Mouse (Mus musculus) embryonic facial prominence, embryonic 11.5 days (tissue): ENCODE measurements around the gene Nptn. TPM values are rescaled to one million over a fixed set of nuclear protein-coding genes. Genes with fewer than 3 reads are reported as not detected.
A peak's percentile ranks its signal among the peaks of the same experiment; 100 is the strongest.

ENCODE experiments used
- ATAC-seq: fragments of 200-750 bp; cut with Nextera tagmentation; replicated peaks from 2 replicates; pipeline ENCODE4 v1.8.0; 2017; ENCODE audit warnings: low read depth; ENCODE audit not compliant: insufficient number of reproducible peaks, low FRiP score, low TSS enrichment
- DNase-seq: peaks from one replicate; pipeline ENCODE4 v3.0.0-alpha.2; 2015; ENCODE audit warnings: low spot score
- H3K27ac ChIP-seq: fragments of 300-500 bp; sonication (generic); replicated peaks from 2 replicates; pipeline ENCODE4 v1.5.1; 2014; ENCODE audit warnings: mild to moderate bottlenecking, low read depth, low read length, control low read depth
- H3K27me3 ChIP-seq: fragments of 300-500 bp; sonication (generic); 2 replicates; pipeline ENCODE4 v1.6.1; 2014; ENCODE audit warnings: mild to moderate bottlenecking, low read length, moderate library complexity, mixed read lengths; ENCODE audit not compliant: control insufficient read depth, insufficient read depth
- H3K36me3 ChIP-seq: fragments of 300-500 bp; sonication (generic); replicated peaks from 2 replicates; pipeline ENCODE4 v1.6.1; 2014; ENCODE audit warnings: low read depth, mild to moderate bottlenecking, low read length, moderate library complexity, mixed read lengths; ENCODE audit not compliant: control insufficient read depth, insufficient read depth
- H3K4me1 ChIP-seq: fragments of 300-500 bp; sonication (generic); 2 replicates; pipeline ENCODE4 v1.6.1; 2014; ENCODE audit warnings: low read length, mixed read lengths; ENCODE audit not compliant: control insufficient read depth, insufficient read depth
- H3K4me2 ChIP-seq: fragments of 300-500 bp; sonication (generic); 2 replicates; pipeline ENCODE4 v1.6.1; 2014; ENCODE audit warnings: low read depth, mild to moderate bottlenecking, control low read depth, low read length, moderate library complexity
- H3K4me3 ChIP-seq: fragments of 300-500 bp; sonication (generic); 2 replicates; pipeline ENCODE4 v1.5.1; 2014; ENCODE audit warnings: low read depth, low read length, control low read depth
- H3K9ac ChIP-seq: fragments of 300-500 bp; sonication (generic); replicated peaks from 2 replicates; pipeline ENCODE4 v1.6.1; 2014; ENCODE audit warnings: mild to moderate bottlenecking, control low read depth, low read length
- H3K9me3 ChIP-seq: fragments of 300-500 bp; sonication (generic); replicated peaks from 2 replicates; pipeline ENCODE4 v1.6.1; 2016; ENCODE audit warnings: mild to moderate bottlenecking, low read length, inconsistent platforms, mixed read lengths; ENCODE audit not compliant: control insufficient read depth
- WGBS: fragments of 180-500 bp; shearing (Covaris S2); extraction: QIAGEN DNeasy Blood & Tissue Kit; methylation state at CpG from one replicate; pipeline ENCODE4 v1.1.7; 2014; 5-methylcytosine and 5-hydroxymethylcytosine counted together
- polyA plus RNA-seq: library from polyadenylated mRNA; unstranded; fragments of >200 nt; fragmentation: Nextera tagmentation; extraction: Ambion mirVana; gene quantifications from 2 replicates; pipeline ENCODE4 v1.2.1, GENCODE M21; 2014

The Nptn gene
- 67.9 and 73.6 TPM in 2 replicates for polyA plus RNA-seq

DNA sequence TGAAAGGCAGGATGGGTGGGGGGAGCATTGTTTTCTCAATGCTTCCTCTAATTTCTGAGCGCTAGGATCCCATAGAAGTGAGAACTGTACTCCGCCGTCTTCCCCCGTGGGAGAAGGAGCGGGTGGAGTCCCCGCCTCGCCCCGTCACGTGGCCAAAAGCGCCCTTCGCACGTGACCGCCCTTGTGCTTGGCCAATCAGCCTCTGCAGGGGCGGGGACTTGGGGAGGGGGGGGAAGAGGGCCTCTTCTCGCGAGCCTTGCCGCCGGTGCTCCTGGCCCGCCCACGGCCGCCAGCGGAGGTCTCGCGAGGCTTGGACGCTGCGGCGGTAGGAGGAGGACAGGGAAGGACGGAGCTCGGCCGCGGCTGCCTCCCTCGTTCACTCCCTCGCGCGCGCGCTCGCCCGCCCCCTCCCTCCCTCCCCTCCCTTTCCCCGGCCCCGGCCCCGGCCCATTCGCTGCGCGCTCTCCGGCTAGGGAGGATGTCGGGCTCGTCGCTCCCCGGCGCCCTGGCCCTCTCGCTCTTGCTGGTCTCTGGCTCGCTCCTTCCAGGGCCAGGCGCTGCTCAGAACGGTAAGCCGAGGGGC, at the start of gene Nptn:
Gene Nptn, plus strand, starts transcription at position 283 of the 583 bp plus-strand sequence.
- WGBS = under 1% methylated on average over 36 of the region's 56 CpGs
- Histone ChIP-seq H3K27ac (peak within 1 kb of the TSS; percentile 96), H3K36me3 (no peaks in the 10 kb centered on the region)

GRCm38 (mm10) chr9:58533322-58533721, 48.7 kb upstream of the Nptn start:
- H3K36me3 ChIP-seq = no peaks in the 10 kb centered on the region; the same call in none of the 2 replicates
- 91% methylated on average over 6 of the region's 6 CpGs for WGBS
- no peaks in the 10 kb centered on the region for H3K9me3 ChIP-seq
- no peaks in the 10 kb centered on the region for H3K4me1 ChIP-seq
- no peak for DNase-seq
- ATAC-seq = no peak
- no peak overlapping the region for H3K4me2 ChIP-seq
- H3K9ac ChIP-seq = no peak overlapping the region
- no peaks in the 10 kb centered on the region for H3K27me3 ChIP-seq
- H3K4me3 ChIP-seq = no peak overlapping the region
- H3K27ac ChIP-seq = no peak overlapping the region

More for the DNA sequence above, at the start of gene Nptn:
- Histone ChIP-seq H3K4me2 (peak within 1 kb of the TSS; percentile 48), H3K9me3 (no peaks in the 10 kb centered on the region), H3K4me3 (peak within 1 kb of the TSS; percentile 98), H3K4me1 (no peaks in the 10 kb centered on the region; the same call in 1 of the 2 replicates), H3K27me3 (no peaks in the 10 kb centered on the region), H3K9ac (peak within 1 kb of the TSS; percentile 92)
- peak; percentile 98 for ATAC-seq
- DNase-seq = peak; percentile 99

DNA sequence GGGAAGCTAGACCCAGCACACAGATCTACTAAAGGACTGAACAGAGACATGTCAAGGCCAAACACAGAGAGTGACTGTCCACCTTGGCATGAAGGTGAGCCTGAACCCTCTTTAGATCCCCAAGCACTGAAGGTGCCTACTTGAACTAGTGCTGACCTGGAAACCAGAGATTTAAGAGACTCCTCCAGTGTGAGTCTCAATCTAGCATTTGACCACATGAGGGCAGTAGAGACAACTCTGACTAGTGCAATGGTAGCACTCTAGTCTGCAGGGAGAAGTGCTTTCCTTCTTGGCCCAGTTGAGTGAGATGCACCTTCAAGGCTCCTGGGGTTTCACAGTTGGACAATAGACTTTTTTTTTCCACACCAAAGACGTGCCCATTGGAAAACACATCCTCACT, 47.3 kb upstream of the Nptn start:
- no peaks in the 10 kb centered on the region; the same call in none of the 2 replicates for H3K36me3 ChIP-seq
- no peak overlapping the region for H3K4me2 ChIP-seq
- no peaks in the 10 kb centered on the region for H3K27me3 ChIP-seq
- 50% methylated on average over 1 of the region's 1 CpGs for WGBS
- no peaks in the 10 kb centered on the region for H3K4me1 ChIP-seq
- DNase-seq (peak; percentile 85), ATAC-seq (no peak)
- no peaks in the 10 kb centered on the region for H3K9me3 ChIP-seq
- H3K4me3 ChIP-seq = no peak overlapping the region
- H3K9ac ChIP-seq = no peak overlapping the region
- no peak overlapping the region for H3K27ac ChIP-seq

GRCm38 (mm10) chr9:58535447-58536134, 46.4 kb upstream of the Nptn start:
- WGBS = 79% methylated on average over 20 of the region's 20 CpGs
- Histone ChIP-seq H3K9me3 (no peaks in the 10 kb centered on the region), H3K27ac (no peak overlapping the region), H3K9ac (no peak overlapping the region), H3K36me3 (no peaks in the 10 kb centered on the region; the same call in none of the 2 replicates), H3K4me3 (no peak overlapping the region), H3K4me2 (no peak overlapping the region), H3K4me1 (no peaks in the 10 kb centered on the region), H3K27me3 (no peaks in the 10 kb centered on the region)
- DNase-seq = peak; percentile 56
- peak; percentile 44; the same call in 1 of the 2 replicates for ATAC-seq

DNA sequence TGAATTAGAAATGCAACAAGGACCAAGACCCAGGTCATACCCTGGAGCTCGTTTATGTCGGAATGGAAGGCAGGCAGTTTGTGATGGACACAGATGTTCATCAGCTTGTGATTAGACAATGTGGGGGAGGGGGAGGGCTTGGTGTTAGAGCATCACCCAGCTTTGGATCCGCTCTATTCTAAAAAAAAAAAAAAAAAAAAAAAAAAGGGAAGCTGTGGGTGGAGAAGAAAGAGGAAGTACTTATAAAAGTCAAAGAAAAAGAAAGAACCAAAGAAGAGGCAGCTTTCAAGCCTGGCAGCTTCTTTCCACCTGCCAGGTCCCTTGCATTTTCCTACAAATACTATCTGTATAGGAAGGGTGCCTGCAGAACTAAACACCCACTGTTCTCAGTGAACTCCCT, 44.3 kb upstream of the Nptn start:
- Histone ChIP-seq H3K4me3 (no peak overlapping the region), H3K4me2 (no peak overlapping the region), H3K27me3 (no peaks in the 10 kb centered on the region), H3K27ac (no peak overlapping the region), H3K9ac (no peak overlapping the region), H3K4me1 (peaks cover 3% of the 10 kb centered on the region; the same call in 1 of the 2 replicates), H3K36me3 (no peaks in the 10 kb centered on the region; the same call in none of the 2 replicates), H3K9me3 (no peaks in the 10 kb centered on the region)
- WGBS = 71% methylated on average over 3 of the region's 3 CpGs
- no peak for DNase-seq
- no peak for ATAC-seq

- H3K4me2 ChIP-seq = no peak overlapping the region
- no peak for ATAC-seq
- 48% methylated on average over 5 of the region's 5 CpGs for WGBS
- no peaks in the 10 kb centered on the region; the same call in none of the 2 replicates for H3K36me3 ChIP-seq
- H3K4me1 ChIP-seq = peaks cover 3% of the 10 kb centered on the region; the same call in 1 of the 2 replicates
- no peaks in the 10 kb centered on the region for H3K27me3 ChIP-seq
- no peaks in the 10 kb centered on the region for H3K9me3 ChIP-seq
- H3K4me3 ChIP-seq = no peak overlapping the region
- H3K27ac ChIP-seq = no peak overlapping the region
- DNase-seq = peak; percentile 79
- no peak overlapping the region for H3K9ac ChIP-seq
These were observed 42.2 kb upstream of the Nptn start for GRCm38 (mm10) chr9:58539886-58540285.

DNA sequence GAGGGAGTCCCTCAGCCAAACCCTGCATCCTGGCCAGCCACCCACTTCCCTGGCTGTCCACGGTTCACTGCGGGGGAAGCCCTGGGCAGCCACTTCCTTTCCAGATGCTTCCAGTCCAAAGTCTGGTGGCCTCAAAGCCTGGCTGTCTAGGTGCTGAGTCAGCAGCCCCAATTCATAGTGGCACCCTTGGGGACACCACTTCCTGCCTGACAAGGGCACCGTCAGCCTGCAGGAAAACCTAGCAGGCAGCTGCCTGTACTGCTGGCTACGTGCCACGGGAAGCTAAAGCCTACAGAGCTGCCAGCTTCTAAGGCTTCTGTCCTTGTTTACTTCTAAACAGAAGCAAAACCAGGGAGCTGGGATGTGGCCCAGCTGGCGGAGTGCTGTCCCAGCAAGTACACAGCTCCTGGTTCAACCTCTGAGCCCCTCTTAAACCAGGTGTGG, 40.1 kb upstream of the Nptn start:
- Histone ChIP-seq H3K4me1 (peaks cover 3% of the 10 kb centered on the region; the same call in 1 of the 2 replicates), H3K36me3 (no peaks in the 10 kb centered on the region; the same call in 1 of the 2 replicates), H3K9ac (no peak overlapping the region), H3K27ac (no peak overlapping the region), H3K4me2 (no peak overlapping the region), H3K27me3 (no peaks in the 10 kb centered on the region), H3K9me3 (no peaks in the 10 kb centered on the region), H3K4me3 (no peak overlapping the region)
- no peak for ATAC-seq
- DNase-seq = peak; percentile 18
- 61% methylated on average over 6 of the region's 6 CpGs for WGBS

DNA sequence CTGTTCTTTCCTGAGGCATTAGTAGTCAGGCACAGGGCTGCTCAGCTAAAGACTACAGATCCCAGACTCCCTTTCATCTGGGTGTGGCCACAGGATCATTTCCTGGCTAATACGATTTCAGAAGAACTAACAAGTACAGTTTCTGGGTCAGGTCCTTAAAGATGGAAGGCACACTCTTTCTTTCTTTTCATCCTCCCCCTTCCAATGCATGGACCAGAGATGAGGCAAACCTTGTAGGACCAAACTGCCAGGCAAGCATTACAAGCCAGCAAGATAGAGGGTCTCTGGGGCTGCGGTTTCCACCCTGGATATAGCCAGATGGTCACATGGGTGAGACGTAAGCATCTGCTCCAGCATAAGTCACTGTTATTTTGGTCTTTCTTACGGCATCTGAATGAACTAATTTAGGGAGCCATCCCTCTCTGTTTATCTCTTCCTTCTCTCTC, 37.1 kb upstream of the Nptn start:
- Histone ChIP-seq H3K4me2 (no peak overlapping the region), H3K9ac (no peak overlapping the region), H3K27me3 (no peaks in the 10 kb centered on the region), H3K36me3 (no peaks in the 10 kb centered on the region), H3K9me3 (no peaks in the 10 kb centered on the region), H3K4me1 (peaks cover 3% of the 10 kb centered on the region; the same call in 1 of the 2 replicates), H3K27ac (no peak overlapping the region), H3K4me3 (no peak overlapping the region)
- no peak for DNase-seq
- WGBS = 66% methylated on average over 4 of the region's 4 CpGs
- ATAC-seq = no peak
